Mouse (Mus musculus): Measurements from ENCODE around the gene Gpx3. TPM values are rescaled to one million over a fixed set of nuclear protein-coding genes. Genes with fewer than 3 reads are reported as not detected.

The Gpx3 gene
- polyA plus RNA-seq, 1 experiment from 2014 or later: 29.0 TPM

- Histone ChIP-seq H3K9ac (no peak overlapping the region), H3K9me3 (no peaks in the 10 kb centered on the region), H3K27ac (no peak overlapping the region), H3K4me1 (peaks cover 5% of the 10 kb centered on the region; the same call in 1 of the 2 replicates), H3K27me3 (no peaks in the 10 kb centered on the region), H3K36me3 (peaks cover 25% of the 10 kb centered on the region), H3K4me2 (no peak overlapping the region), H3K4me3 (no peak overlapping the region)
- no peak for ATAC-seq (ENCODE audit: insufficient number of reproducible peaks, insufficient read depth, low FRiP score, low TSS enrichment, low read depth)
- 49% methylated on average over 4 of the region's 4 CpGs for WGBS
Observed at GRCm38 (mm10) chr11:54905931-54906330, 3.7 kb downstream of the Gpx3 start.

GRCm38 (mm10) chr11:54906466-54906865 lies 4.2 kb downstream of the Gpx3 start:
- H3K27ac ChIP-seq: no peak overlapping the region
- H3K9ac ChIP-seq: no peak overlapping the region
- H3K27me3 ChIP-seq: no peaks in the 10 kb centered on the region
- no peak for ATAC-seq (ENCODE audit: insufficient number of reproducible peaks, insufficient read depth, low FRiP score, low TSS enrichment, low read depth)
- H3K4me2 ChIP-seq: no peak overlapping the region
- H3K9me3 ChIP-seq: no peaks in the 10 kb centered on the region
- peaks cover 30% of the 10 kb centered on the region for H3K36me3 ChIP-seq
- H3K4me1 ChIP-seq: peaks cover 5% of the 10 kb centered on the region; the same call in 1 of the 2 replicates
- no peak overlapping the region for H3K4me3 ChIP-seq
- 79% methylated on average over 4 of the region's 4 CpGs for WGBS

DNA sequence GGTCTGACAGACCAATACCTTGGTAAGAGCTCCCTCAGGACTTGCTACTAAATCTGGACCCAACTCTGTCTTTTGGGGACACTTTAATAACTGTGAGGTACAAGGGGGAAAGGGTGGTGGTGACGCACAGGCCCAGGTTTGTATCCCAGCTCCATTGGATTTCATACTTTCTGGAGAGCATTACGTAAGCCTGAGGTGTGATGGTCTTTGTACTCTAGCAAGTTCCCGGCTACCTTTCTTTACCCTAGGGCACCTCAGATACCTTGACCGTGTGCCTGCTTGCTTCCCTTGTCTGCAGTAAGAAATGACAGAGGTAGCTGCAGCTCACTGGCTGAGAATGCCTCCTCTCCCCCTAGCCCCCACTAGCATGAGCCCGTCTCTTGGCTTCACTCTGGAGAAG lies 5.0 kb downstream of the Gpx3 start:
- WGBS: 88% methylated on average over 5 of the region's 5 CpGs
- H3K4me1 ChIP-seq: peaks cover 5% of the 10 kb centered on the region; the same call in 1 of the 2 replicates
- no peak overlapping the region for H3K27ac ChIP-seq
- H3K36me3 ChIP-seq: peaks cover 37% of the 10 kb centered on the region
- H3K4me2 ChIP-seq: no peak overlapping the region
- H3K9ac ChIP-seq: no peak overlapping the region
- H3K9me3 ChIP-seq: no peaks in the 10 kb centered on the region
- H3K4me3 ChIP-seq: no peak overlapping the region
- no peaks in the 10 kb centered on the region for H3K27me3 ChIP-seq
- ATAC-seq (ENCODE audit: insufficient number of reproducible peaks, insufficient read depth, low FRiP score, low TSS enrichment, low read depth): no peak

- Histone ChIP-seq H3K36me3 (peaks cover 56% of the 10 kb centered on the region), H3K4me2 (no peak overlapping the region), H3K4me1 (no peaks in the 10 kb centered on the region), H3K4me3 (no peak overlapping the region), H3K9me3 (no peaks in the 10 kb centered on the region), H3K27me3 (no peaks in the 10 kb centered on the region), H3K9ac (no peak overlapping the region), H3K27ac (no peak overlapping the region)
- no peak for ATAC-seq (ENCODE audit: insufficient number of reproducible peaks, insufficient read depth, low FRiP score, low TSS enrichment, low read depth)
- WGBS: 93% methylated on average over 11 of the region's 11 CpGs
Observed at GRCm38 (mm10) chr11:54909273-54909672, 7.0 kb downstream of the Gpx3 start.

GRCm38 (mm10) chr11:54910081-54910665 lies 7.9 kb downstream of the Gpx3 start:
- Histone ChIP-seq H3K27me3 (no peaks in the 10 kb centered on the region), H3K9ac (no peak overlapping the region), H3K4me1 (no peaks in the 10 kb centered on the region), H3K36me3 (peaks cover 65% of the 10 kb centered on the region), H3K9me3 (no peaks in the 10 kb centered on the region), H3K4me3 (no peak overlapping the region), H3K4me2 (no peak overlapping the region), H3K27ac (no peak overlapping the region)
- WGBS: 88% methylated on average over 12 of the region's 12 CpGs
- no peak for ATAC-seq (ENCODE audit: insufficient number of reproducible peaks, insufficient read depth, low FRiP score, low TSS enrichment, low read depth)

DNA sequence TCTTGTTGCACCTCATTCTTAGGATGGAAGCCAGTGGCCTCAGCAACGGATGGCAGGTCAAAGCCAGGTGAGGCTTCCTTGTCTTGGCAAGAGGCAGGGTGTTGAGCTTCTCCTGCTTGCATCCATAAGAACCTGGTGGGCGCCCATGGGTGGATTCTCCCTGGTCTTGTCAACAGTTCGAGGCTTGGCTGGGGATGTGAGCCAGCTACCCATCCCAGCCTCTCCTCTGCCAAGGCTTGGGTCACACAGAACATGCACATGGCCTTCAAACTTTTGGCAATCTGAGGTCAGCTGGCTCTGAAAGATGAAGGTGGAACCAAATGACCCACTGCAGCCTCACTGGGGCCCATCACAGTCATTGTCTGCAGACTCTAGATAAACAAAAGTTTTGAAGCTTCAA lies 8.9 kb downstream of the Gpx3 start:
- no peaks in the 10 kb centered on the region for H3K27me3 ChIP-seq
- H3K9me3 ChIP-seq: no peaks in the 10 kb centered on the region
- peaks cover 75% of the 10 kb centered on the region for H3K36me3 ChIP-seq
- no peak overlapping the region for H3K9ac ChIP-seq
- H3K4me1 ChIP-seq: no peaks in the 10 kb centered on the region
- no peak overlapping the region for H3K4me2 ChIP-seq
- no peak overlapping the region for H3K27ac ChIP-seq
- WGBS: 90% methylated on average over 3 of the region's 3 CpGs
- no peak for ATAC-seq (ENCODE audit: insufficient number of reproducible peaks, insufficient read depth, low FRiP score, low TSS enrichment, low read depth)
- H3K4me3 ChIP-seq: no peak overlapping the region

DNA sequence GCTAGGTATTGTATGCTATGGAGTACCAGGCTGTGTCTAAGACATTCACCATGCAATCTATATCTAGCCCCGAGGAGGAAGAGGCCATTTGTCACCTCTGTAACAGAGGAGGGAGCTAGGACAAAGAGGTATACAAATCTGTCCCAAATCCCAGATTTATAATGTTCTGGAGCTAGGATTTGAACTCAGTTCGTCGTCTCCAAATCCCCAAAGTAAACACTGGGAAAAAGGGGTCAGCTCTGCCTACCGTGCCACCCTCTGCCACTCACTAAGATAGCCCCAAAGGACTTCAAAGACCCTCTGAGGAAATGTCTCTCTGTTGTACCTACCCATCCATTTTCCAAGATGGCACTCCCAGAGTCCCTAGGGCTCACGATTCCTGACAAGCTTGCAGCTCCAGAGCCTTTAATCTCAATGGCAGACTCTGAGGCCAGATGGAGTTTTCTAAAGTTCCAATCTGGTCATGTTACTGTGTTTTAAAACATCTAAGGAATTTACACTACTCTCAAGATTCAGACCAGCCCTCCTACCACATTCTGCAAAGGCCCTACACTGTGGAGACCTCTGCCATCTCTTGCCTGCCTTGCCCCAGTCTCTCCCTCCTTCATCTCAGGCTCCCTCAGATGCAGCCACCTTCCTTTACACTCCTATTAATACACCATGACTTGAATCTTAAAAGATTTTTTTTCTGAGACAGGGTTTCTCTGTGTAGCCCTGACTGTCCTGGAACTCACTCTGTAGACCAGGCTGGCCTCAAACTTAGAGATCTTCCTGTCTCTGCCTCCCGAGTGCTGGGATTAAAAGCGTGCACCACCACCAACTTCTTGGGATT lies 9.6 kb downstream of the Gpx3 start:
- no peak overlapping the region for H3K9ac ChIP-seq
- H3K27me3 ChIP-seq: no peaks in the 10 kb centered on the region
- peaks cover 80% of the 10 kb centered on the region for H3K36me3 ChIP-seq
- 86% methylated on average over 7 of the region's 7 CpGs for WGBS
- H3K27ac ChIP-seq: no peak overlapping the region
- ATAC-seq (ENCODE audit: insufficient number of reproducible peaks, insufficient read depth, low FRiP score, low TSS enrichment, low read depth): no peak
- no peak overlapping the region for H3K4me3 ChIP-seq
- no peaks in the 10 kb centered on the region for H3K4me1 ChIP-seq
- no peak overlapping the region for H3K4me2 ChIP-seq
- no peaks in the 10 kb centered on the region for H3K9me3 ChIP-seq

GRCm38 (mm10) chr11:54912503-54913316 lies 10.5 kb downstream of the Gpx3 start:
- no peaks in the 10 kb centered on the region for H3K4me1 ChIP-seq
- H3K36me3 ChIP-seq: peaks cover 89% of the 10 kb centered on the region
- WGBS: 86% methylated on average over 9 of the region's 9 CpGs
- no peak for ATAC-seq (ENCODE audit: insufficient number of reproducible peaks, insufficient read depth, low FRiP score, low TSS enrichment, low read depth)
- no peak overlapping the region for H3K4me3 ChIP-seq
- no peaks in the 10 kb centered on the region for H3K9me3 ChIP-seq
- H3K4me2 ChIP-seq: no peak overlapping the region
- H3K27ac ChIP-seq: no peak overlapping the region
- no peaks in the 10 kb centered on the region for H3K27me3 ChIP-seq
- no peak overlapping the region for H3K9ac ChIP-seq

DNA sequence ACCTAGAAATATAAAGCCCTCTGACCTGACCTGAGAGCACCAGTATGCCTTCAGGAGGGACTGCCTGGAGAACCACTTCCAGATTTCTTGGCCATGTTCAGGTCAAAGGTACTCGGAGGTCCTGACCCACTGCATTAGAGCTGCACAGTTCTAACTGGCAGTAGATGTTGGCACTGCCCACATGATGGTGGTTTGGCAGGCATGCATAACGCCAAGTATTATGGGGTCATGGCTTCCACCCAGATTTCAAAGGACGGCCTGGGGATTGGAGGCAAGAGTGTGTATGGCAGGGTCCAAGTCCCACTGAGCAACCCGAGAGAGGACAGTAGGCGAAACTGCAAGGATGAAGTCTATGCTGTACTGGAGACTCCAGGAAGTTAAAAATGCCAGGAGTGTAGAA lies 11.6 kb downstream of the Gpx3 start:
- no peak overlapping the region for H3K27ac ChIP-seq
- peaks cover 95% of the 10 kb centered on the region for H3K36me3 ChIP-seq
- no peak overlapping the region for H3K4me2 ChIP-seq
- H3K9ac ChIP-seq: no peak overlapping the region
- no peak overlapping the region for H3K4me3 ChIP-seq
- 88% methylated on average over 5 of the region's 5 CpGs for WGBS
- H3K4me1 ChIP-seq: no peaks in the 10 kb centered on the region
- no peaks in the 10 kb centered on the region for H3K9me3 ChIP-seq
- no peaks in the 10 kb centered on the region for H3K27me3 ChIP-seq
- no peak for ATAC-seq (ENCODE audit: insufficient number of reproducible peaks, insufficient read depth, low FRiP score, low TSS enrichment, low read depth)

DNA sequence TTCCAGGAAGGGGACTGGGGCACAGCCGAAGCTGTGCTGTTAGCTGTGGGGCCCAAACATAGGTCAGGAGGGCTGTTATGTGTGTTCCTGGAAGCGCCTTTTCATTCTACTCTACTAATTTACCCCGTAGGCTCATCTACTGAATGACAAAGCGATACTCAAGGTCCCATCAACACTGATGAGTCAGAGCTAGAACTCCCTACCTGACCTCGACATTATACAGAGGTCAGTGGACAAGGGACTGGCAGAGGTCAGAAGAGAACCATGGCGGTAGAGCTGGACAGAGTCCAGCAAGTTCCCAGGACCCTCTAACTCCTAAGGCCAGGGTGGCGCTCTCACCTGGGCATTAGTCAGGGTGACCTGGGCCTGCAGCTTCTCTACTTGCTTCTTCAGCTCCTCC lies 15.2 kb downstream of the Gpx3 start:
- Histone ChIP-seq H3K36me3 (peaks cover 95% of the 10 kb centered on the region), H3K27me3 (no peaks in the 10 kb centered on the region)

GRCm38 (mm10) chr11:54918273-54918672 lies 16.0 kb downstream of the Gpx3 start:
- Histone ChIP-seq H3K4me1 (no peaks in the 10 kb centered on the region), H3K36me3 (peaks cover 95% of the 10 kb centered on the region), H3K4me3 (no peak overlapping the region), H3K27ac (no peak overlapping the region), H3K9me3 (no peaks in the 10 kb centered on the region), H3K4me2 (no peak overlapping the region), H3K9ac (no peak overlapping the region), H3K27me3 (no peaks in the 10 kb centered on the region)
- no peak for ATAC-seq (ENCODE audit: insufficient number of reproducible peaks, insufficient read depth, low FRiP score, low TSS enrichment, low read depth)
- 91% methylated on average over 4 of the region's 4 CpGs for WGBS

More for the DNA sequence above, 15.2 kb downstream of the Gpx3 start:
- no peak for ATAC-seq (ENCODE audit: insufficient number of reproducible peaks, insufficient read depth, low FRiP score, low TSS enrichment, low read depth)
- H3K4me1 ChIP-seq: no peaks in the 10 kb centered on the region
- no peak overlapping the region for H3K4me3 ChIP-seq
- H3K4me2 ChIP-seq: no peak overlapping the region
- no peak overlapping the region for H3K9ac ChIP-seq
- H3K27ac ChIP-seq: no peak overlapping the region
- H3K9me3 ChIP-seq: no peaks in the 10 kb centered on the region
- 95% methylated on average over 7 of the region's 7 CpGs for WGBS
